Mouse (Mus musculus) mesoderm, embryonic 11.5 days (tissue): ENCODE measurements around the gene Drd4.

Experiments
- DNase-seq: peaks from one replicate; pipeline ENCODE4 v3.0.0-alpha.2; 2012; ENCODE audit warnings: low read depth, low spot score

Gene Drd4

DNA sequence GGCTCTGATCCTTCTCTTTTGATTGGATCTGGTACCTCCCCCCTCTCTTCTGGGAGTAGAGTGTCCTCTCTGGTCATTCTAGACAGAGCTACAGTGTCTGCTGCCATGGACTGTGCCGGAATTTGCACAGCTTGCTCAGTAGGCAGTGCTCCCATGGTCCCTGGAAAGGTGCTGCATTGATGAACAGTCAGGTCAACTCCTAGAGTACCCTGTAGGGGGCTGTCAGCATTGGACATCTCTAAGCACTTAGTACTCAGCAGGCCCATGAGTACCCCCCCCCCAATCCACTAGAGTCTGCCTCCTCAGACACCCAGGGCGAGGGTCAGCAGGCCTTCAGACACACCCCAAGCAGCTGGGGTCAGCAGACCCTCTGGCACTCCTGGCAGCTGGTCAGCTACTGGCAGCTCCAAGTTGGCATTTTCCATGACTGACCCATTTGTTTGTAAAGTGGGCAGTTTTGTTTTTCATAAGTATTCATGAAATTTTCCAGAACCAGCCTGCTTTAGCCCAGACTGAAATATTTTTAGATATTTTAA is 43.3 kb downstream of the Drd4 start:
- no peak for DNase-seq

DNA sequence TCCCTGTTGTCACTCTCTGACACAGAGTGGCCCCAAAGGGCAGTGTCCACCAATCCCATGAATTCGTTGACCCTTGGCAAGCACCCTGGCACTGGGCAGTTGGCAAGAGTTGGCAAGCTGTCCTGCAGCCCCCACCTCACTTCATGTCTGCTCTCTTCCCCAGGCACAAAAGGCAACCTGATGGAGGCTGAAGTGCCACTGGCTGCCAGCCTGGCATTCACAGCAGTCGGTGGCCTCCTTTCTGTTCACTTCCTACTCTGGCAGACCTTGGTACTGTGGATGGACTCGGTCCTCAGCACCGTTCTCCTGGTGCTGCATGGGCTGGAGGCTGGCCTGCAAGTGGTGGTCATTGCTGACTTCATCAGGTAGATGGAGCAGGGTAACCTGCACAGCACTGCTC is 43.9 kb downstream of the Drd4 start:
- no peak for DNase-seq

DNA sequence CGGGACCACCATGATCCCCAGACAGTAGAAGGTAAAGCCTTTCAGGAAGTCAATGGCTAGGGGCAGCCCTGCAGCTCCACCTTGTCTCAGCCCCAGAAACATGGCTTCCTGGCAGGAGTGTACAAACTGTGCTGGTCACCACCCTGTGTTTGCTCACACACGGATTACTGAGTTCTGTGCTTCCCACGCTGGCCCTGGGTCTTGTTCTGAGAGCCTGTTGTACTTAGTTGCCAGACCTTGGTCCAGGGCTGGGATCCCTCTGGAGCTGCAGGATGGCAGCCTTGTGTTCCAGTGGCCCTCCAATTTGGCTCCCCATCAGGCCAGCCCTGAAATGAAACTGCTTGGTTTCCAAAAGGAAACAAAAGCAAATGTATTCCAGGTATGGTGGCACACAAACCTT is 44.5 kb downstream of the Drd4 start:
- DNase-seq, result no peak

DNA sequence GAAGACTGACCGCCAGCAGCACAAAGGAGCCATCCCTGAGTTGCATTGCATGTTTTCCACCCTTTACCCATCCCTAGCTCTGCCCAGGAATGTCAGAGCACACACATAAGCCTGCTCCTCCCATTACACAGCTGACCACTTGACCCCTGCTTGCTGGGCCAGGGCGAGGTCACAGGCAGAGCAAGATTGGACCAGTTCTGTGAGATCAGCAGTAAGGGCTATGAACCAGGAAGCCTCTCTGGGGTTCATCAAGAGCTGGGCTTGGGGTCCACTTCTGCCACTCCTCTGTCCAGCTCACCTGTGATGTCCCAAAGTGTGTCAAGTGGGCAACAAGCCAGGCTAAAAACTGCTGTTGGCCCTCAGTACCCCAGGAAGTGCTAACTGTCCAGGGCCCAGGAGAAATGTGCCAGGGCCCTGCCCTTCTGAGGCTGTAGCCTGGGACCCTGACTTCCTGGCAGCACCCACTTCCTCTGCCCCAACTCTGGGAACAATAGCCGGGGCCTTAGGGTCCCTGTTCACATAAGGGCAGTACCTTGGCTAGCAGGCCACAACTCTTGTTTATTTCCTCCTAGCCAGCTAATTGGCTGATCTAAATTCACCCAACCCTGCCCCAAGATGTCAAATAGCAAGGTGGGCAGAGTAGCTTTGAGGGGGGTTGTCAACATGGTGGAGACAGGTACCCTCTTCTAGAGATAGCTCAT is 46.1 kb downstream of the Drd4 start:
- DNase-seq, result no peak

DNA sequence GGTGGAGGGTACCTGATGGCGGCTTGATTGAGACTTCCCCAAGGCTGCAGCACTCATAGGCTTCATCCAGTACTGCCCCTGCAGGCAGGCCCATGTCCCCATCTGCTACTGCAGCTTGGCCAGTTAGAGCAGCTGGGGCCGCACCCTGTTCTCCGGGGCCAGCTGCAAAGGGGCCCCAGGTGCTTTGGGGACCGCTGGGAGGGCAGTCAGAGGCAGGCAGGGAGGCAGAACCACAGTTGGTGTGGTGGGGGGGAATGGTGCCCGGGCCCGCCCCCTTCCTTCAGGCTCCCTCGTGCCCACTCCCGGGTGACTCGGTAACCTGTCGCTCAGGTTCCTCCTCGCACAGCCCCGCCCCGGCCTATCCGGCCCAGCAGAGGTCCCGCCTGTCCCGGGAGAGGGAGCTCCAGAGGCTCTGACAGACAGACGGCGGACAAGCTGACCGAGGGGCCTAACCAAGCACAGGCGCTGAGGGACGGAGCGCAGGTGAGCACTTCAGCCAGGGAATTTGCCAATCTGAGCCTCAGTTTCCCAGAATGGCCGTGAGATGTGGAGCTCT is 46.8 kb downstream of the Drd4 start, which contains the start of gene Eps8l2:
Gene Eps8l2 (plus strand): TSS at position 305 of the 556 bp plus-strand sequence.
- no peak for DNase-seq

DNA sequence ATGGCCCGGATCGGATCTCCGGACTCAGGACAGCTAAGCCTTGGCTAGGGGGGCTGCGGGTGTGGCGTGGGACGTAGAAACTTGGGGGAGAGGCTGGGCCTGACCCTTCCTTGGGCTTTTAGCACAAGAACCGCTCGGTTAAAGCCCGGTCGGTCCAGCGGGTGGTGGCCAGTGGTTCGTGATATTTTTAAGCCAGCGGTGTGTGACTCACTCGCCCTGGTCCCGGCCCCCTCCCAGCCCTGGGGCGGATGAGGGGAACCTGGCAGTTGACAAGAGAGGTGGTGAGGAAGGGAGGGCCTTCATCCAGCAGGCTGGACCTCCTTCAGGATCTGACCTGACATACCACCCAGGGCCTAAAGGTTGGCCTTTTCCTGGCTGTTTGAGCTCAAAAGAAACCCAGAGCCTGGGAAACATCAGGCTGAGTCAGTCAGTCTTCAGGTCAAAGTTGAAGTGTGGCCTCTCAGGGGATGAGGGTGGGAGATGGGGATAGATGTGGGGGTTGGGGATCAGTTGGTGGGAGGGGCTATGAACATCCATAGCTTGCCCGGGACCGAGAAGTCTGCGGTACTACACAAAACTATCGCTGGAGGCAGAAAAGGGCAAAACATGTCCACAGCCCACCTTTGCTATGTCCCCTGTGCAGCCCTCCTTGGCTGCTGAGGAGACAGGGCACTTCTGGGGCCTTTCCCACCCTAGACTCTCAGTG is 47.6 kb downstream of the Drd4 start:
- no peak for DNase-seq

DNA sequence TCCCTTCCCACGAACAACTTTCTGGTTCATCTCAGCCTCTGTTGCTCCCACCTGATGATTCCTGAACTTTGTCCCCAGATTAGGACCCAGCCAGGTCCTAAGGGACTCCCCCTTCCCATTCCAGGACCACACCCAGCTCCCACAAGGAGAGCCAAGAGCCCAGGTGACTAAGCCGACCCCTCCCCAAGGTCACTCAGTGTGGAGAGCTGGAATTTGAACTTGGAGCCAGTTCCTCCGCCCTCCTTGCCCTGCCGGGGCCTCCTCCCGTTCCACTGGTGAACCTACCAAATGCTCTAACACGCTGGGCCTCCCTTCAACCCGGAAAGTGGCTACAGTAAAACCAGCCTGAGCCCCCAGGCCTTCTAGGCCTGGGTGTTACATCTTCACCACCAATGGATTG is 48.2 kb downstream of the Drd4 start:
- DNase-seq, result no peak

DNA sequence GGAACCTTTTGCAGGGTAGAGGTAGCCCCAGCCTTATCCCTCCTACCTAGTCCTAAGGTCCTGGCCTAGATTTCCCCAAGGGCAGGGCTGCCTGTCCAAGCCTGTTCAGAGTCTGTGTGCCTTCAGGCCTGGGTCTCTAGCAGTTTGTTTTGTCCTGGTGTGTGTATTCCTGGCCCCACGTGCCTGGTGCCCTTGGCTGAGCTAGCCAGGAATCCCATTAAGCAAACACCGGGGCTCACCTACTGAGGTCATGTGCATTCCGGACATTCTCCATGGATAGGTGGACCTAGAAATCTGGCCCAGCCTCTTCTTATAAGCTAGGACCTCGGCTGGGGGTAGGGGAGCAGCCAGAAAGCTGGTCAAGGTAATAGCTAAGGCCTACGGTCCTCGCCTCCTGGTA is 48.7 kb downstream of the Drd4 start:
- no peak for DNase-seq

DNA sequence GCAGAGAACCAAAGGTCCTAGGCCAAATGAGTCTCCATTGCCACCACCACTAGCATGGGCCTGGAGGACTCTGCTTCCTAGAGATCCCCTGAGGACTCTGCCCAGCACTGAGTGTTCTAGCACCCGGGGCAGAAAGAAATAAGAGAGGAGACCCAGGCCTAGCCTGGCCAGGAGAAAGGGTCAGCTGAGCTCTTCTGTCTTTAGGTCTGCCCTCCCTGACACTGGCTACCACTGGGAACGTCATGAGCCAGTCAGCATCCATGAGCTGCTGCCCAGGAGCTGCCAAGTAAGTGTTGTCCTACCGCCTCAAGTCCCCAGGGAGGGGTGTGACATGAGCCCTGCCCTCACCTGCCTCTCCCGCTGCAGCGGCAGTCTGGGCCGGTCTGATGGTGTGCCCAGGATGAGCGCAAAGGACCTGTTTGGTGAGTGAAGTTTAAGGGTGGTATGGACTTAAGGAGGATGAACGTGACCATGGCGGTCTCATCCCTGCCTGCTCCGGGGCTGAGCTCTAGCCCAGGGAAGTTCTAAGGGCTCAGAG is 50.0 kb downstream of the Drd4 start:
- DNase-seq, result no peak

DNA sequence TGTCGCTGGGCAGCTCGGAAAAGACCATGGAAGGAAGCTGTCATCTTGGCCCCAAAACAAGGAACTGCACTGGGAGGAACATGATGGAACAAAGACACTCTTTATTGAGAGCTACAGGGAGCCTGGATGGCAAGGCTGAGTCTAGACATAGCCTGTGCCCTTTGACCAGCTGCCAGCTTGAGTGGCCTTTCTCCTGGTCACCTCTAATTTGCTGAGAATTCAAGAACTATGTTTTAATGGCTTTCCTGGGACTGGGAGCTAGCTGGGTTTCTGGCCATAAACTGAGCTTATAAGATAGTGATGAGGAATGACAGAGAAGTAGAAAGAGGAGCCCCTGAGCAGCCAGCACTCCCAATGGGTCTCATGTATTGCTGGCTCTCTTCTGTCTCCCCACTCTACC is 51.4 kb downstream of the Drd4 start:
- no peak for DNase-seq

DNA sequence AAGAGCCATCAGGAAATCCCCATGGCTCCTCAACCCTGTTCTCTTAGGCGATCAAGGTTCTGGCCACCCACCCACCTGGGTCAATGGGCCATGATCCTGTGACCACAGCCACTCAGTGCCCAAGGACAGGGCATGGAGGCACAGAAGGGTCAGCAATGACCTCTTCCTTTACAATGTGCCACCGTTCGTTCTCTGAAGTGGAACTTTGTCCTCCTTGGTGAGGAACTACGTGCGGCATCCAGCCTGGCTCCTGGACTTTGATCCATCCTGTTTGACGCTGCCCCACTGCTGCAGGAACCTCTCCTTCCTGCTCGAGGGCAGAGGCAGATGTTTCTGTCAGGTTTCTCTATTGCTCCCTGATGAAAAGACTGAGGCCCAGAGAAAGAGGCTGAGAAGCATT is 51.9 kb downstream of the Drd4 start:
- DNase-seq, result no peak

DNA sequence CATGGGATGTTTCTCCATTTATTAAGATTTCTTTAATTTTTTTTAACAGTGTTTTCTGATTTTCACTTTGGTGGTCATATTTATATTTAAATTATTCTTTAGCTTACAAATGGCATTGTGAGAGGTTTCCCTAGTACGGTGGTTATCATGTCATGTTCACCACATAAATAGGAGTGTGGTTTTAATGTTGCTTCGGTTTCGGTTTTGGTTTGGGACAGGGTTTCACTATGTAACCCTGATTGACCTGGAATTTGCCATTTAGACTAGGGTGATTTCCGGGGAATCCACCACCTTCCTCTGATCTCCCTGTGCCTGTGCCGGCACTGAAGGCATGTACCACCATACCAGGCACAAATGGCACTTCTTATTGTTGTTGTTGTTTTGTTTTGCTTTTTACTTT is 53.0 kb downstream of the Drd4 start:
- DNase-seq, result no peak
